Mouse (Mus musculus): ENCODE measurements around the gene Serac1. TPM values are rescaled to one million over a fixed set of nuclear protein-coding genes. Genes with fewer than 3 reads are reported as not detected.

Gene Serac1
- polyA plus RNA-seq, 1 experiment from 2014 or later: 12.6 TPM

- peaks cover 11% of the 10 kb centered on the region for H3K36me3 ChIP-seq (ENCODE audit: control insufficient read depth, insufficient read depth, low read length)
- no peak overlapping the region for H3K27ac ChIP-seq (ENCODE audit: low read length)
- no peak overlapping the region for H3K9ac ChIP-seq (ENCODE audit: low read depth, low read length)
- no peaks in the 10 kb centered on the region for H3K27me3 ChIP-seq (ENCODE audit: control insufficient read depth, insufficient read depth, low read depth, low read length)
- WGBS: 86% methylated on average over 5 of the region's 5 CpGs
- ATAC-seq: no peak
- no peaks in the 10 kb centered on the region for H3K9me3 ChIP-seq (replicated peaks; ENCODE audit: control insufficient read depth, low read length, poor library complexity, severe bottlenecking)
- peaks cover 16% of the 10 kb centered on the region for H3K4me1 ChIP-seq (ENCODE audit: control insufficient read depth, insufficient read depth, low read length)
- no peak overlapping the region for H3K4me2 ChIP-seq (ENCODE audit: low read length)
- no peak overlapping the region for H3K4me3 ChIP-seq (ENCODE audit: low read depth, low read length)
Observed at GRCm38 (mm10) chr17:6083323-6083890, 3.9 kb upstream of the Serac1 start.

- H3K36me3 ChIP-seq (ENCODE audit: control insufficient read depth, insufficient read depth, low read length): peaks cover 22% of the 10 kb centered on the region
- ATAC-seq: no peak
Observed at GRCm38 (mm10) chr17:6073405-6073804, 6.1 kb downstream of the Serac1 start.

GRCm38 (mm10) chr17:6069866-6070265 lies 9.7 kb downstream of the Serac1 start:
- Histone ChIP-seq H3K4me2 (ENCODE audit: low read length) (no peak overlapping the region), H3K9me3 (replicated peaks; ENCODE audit: control insufficient read depth, low read length, poor library complexity, severe bottlenecking) (no peaks in the 10 kb centered on the region), H3K9ac (ENCODE audit: low read depth, low read length) (no peak overlapping the region), H3K27ac (ENCODE audit: low read length) (no peak overlapping the region), H3K36me3 (ENCODE audit: control insufficient read depth, insufficient read depth, low read length) (peaks cover 42% of the 10 kb centered on the region), H3K27me3 (ENCODE audit: control insufficient read depth, insufficient read depth, low read depth, low read length) (no peaks in the 10 kb centered on the region), H3K4me3 (ENCODE audit: low read depth, low read length) (no peak overlapping the region), H3K4me1 (ENCODE audit: control insufficient read depth, insufficient read depth, low read length) (no peaks in the 10 kb centered on the region)
- WGBS: 94% methylated on average over 6 of the region's 6 CpGs
- no peak for ATAC-seq

More at GRCm38 (mm10) chr17:6073405-6073804, 6.1 kb downstream of the Serac1 start:
- H3K9ac ChIP-seq (ENCODE audit: low read depth, low read length): no peak overlapping the region
- 93% methylated on average over 7 of the region's 7 CpGs for WGBS
- H3K27me3 ChIP-seq (ENCODE audit: control insufficient read depth, insufficient read depth, low read depth, low read length): no peaks in the 10 kb centered on the region
- no peak overlapping the region for H3K27ac ChIP-seq (ENCODE audit: low read length)
- peaks cover 5% of the 10 kb centered on the region for H3K4me1 ChIP-seq (ENCODE audit: control insufficient read depth, insufficient read depth, low read length)
- H3K4me3 ChIP-seq (ENCODE audit: low read depth, low read length): no peak overlapping the region
- H3K4me2 ChIP-seq (ENCODE audit: low read length): no peak overlapping the region
- H3K9me3 ChIP-seq (replicated peaks; ENCODE audit: control insufficient read depth, low read length, poor library complexity, severe bottlenecking): no peaks in the 10 kb centered on the region

GRCm38 (mm10) chr17:6067613-6068012 lies 11.9 kb downstream of the Serac1 start:
- H3K27me3 ChIP-seq (ENCODE audit: control insufficient read depth, insufficient read depth, low read depth, low read length): no peaks in the 10 kb centered on the region
- ATAC-seq: no peak
- no peaks in the 10 kb centered on the region for H3K4me1 ChIP-seq (ENCODE audit: control insufficient read depth, insufficient read depth, low read length)
- WGBS: 97% methylated on average over 7 of the region's 7 CpGs
- H3K4me3 ChIP-seq (ENCODE audit: low read depth, low read length): no peak overlapping the region
- H3K36me3 ChIP-seq (ENCODE audit: control insufficient read depth, insufficient read depth, low read length): peaks cover 48% of the 10 kb centered on the region
- no peak overlapping the region for H3K27ac ChIP-seq (ENCODE audit: low read length)
- H3K4me2 ChIP-seq (ENCODE audit: low read length): no peak overlapping the region
- no peaks in the 10 kb centered on the region for H3K9me3 ChIP-seq (replicated peaks; ENCODE audit: control insufficient read depth, low read length, poor library complexity, severe bottlenecking)
- no peak overlapping the region for H3K9ac ChIP-seq (ENCODE audit: low read depth, low read length)

GRCm38 (mm10) chr17:6066021-6066420 lies 13.5 kb downstream of the Serac1 start:
- Histone ChIP-seq H3K27me3 (ENCODE audit: control insufficient read depth, insufficient read depth, low read depth, low read length) (no peaks in the 10 kb centered on the region), H3K9ac (ENCODE audit: low read depth, low read length) (no peak overlapping the region), H3K9me3 (replicated peaks; ENCODE audit: control insufficient read depth, low read length, poor library complexity, severe bottlenecking) (no peaks in the 10 kb centered on the region), H3K4me2 (ENCODE audit: low read length) (no peak overlapping the region), H3K27ac (ENCODE audit: low read length) (no peak overlapping the region), H3K4me3 (ENCODE audit: low read depth, low read length) (no peak overlapping the region), H3K36me3 (ENCODE audit: control insufficient read depth, insufficient read depth, low read length) (peaks cover 44% of the 10 kb centered on the region), H3K4me1 (ENCODE audit: control insufficient read depth, insufficient read depth, low read length) (no peaks in the 10 kb centered on the region)
- ATAC-seq: no peak
- 94% methylated on average over 2 of the region's 2 CpGs for WGBS

GRCm38 (mm10) chr17:6063532-6063931 lies 16.0 kb downstream of the Serac1 start:
- Histone ChIP-seq H3K4me3 (ENCODE audit: low read depth, low read length) (no peak overlapping the region), H3K4me2 (ENCODE audit: low read length) (no peak overlapping the region), H3K9ac (ENCODE audit: low read depth, low read length) (no peak overlapping the region), H3K36me3 (ENCODE audit: control insufficient read depth, insufficient read depth, low read length) (peaks cover 39% of the 10 kb centered on the region), H3K9me3 (replicated peaks; ENCODE audit: control insufficient read depth, low read length, poor library complexity, severe bottlenecking) (no peaks in the 10 kb centered on the region), H3K4me1 (ENCODE audit: control insufficient read depth, insufficient read depth, low read length) (no peaks in the 10 kb centered on the region), H3K27ac (ENCODE audit: low read length) (no peak overlapping the region), H3K27me3 (ENCODE audit: control insufficient read depth, insufficient read depth, low read depth, low read length) (no peaks in the 10 kb centered on the region)
- ATAC-seq: no peak
- 94% methylated on average over 5 of the region's 5 CpGs for WGBS

GRCm38 (mm10) chr17:6062793-6063192 lies 16.7 kb downstream of the Serac1 start:
- Histone ChIP-seq H3K9me3 (replicated peaks; ENCODE audit: control insufficient read depth, low read length, poor library complexity, severe bottlenecking) (no peaks in the 10 kb centered on the region), H3K4me2 (ENCODE audit: low read length) (no peak overlapping the region), H3K27me3 (ENCODE audit: control insufficient read depth, insufficient read depth, low read depth, low read length) (no peaks in the 10 kb centered on the region), H3K4me1 (ENCODE audit: control insufficient read depth, insufficient read depth, low read length) (no peaks in the 10 kb centered on the region), H3K36me3 (ENCODE audit: control insufficient read depth, insufficient read depth, low read length) (peaks cover 35% of the 10 kb centered on the region), H3K9ac (ENCODE audit: low read depth, low read length) (no peak overlapping the region), H3K27ac (ENCODE audit: low read length) (no peak overlapping the region), H3K4me3 (ENCODE audit: low read depth, low read length) (no peak overlapping the region)
- WGBS: 85% methylated on average over 8 of the region's 8 CpGs
- no peak for ATAC-seq

- ATAC-seq: no peak
- Histone ChIP-seq H3K9me3 (replicated peaks; ENCODE audit: control insufficient read depth, low read length, poor library complexity, severe bottlenecking) (no peaks in the 10 kb centered on the region), H3K4me3 (ENCODE audit: low read depth, low read length) (no peak overlapping the region), H3K4me1 (ENCODE audit: control insufficient read depth, insufficient read depth, low read length) (no peaks in the 10 kb centered on the region), H3K36me3 (ENCODE audit: control insufficient read depth, insufficient read depth, low read length) (peaks cover 3% of the 10 kb centered on the region), H3K27me3 (ENCODE audit: control insufficient read depth, insufficient read depth, low read depth, low read length) (no peaks in the 10 kb centered on the region), H3K27ac (ENCODE audit: low read length) (no peak overlapping the region), H3K9ac (ENCODE audit: low read depth, low read length) (no peak overlapping the region), H3K4me2 (ENCODE audit: low read length) (no peak overlapping the region)
- WGBS: 21% methylated on average over 5 of the region's 5 CpGs
Observed at GRCm38 (mm10) chr17:6054934-6055355, 24.6 kb downstream of the Serac1 start.

GRCm38 (mm10) chr17:6052801-6053200 lies 26.7 kb downstream of the Serac1 start:
- H3K36me3 ChIP-seq (ENCODE audit: control insufficient read depth, insufficient read depth, low read length): peaks cover 15% of the 10 kb centered on the region
- no peak for ATAC-seq
- WGBS: 39% methylated on average over 4 of the region's 4 CpGs

More at GRCm38 (mm10) chr17:6052801-6053200, 26.7 kb downstream of the Serac1 start:
- Histone ChIP-seq H3K4me1 (ENCODE audit: control insufficient read depth, insufficient read depth, low read length) (no peaks in the 10 kb centered on the region), H3K4me2 (ENCODE audit: low read length) (no peak overlapping the region), H3K4me3 (ENCODE audit: low read depth, low read length) (no peak overlapping the region), H3K9ac (ENCODE audit: low read depth, low read length) (no peak overlapping the region), H3K9me3 (replicated peaks; ENCODE audit: control insufficient read depth, low read length, poor library complexity, severe bottlenecking) (no peaks in the 10 kb centered on the region), H3K27ac (ENCODE audit: low read length) (no peak overlapping the region), H3K27me3 (ENCODE audit: control insufficient read depth, insufficient read depth, low read depth, low read length) (no peaks in the 10 kb centered on the region)

Measured in midbrain, embryonic 16.5 days (tissue).